Comparison of ENCODE assay signal across 19 mouse cellular contexts in the genomic region with DNA sequence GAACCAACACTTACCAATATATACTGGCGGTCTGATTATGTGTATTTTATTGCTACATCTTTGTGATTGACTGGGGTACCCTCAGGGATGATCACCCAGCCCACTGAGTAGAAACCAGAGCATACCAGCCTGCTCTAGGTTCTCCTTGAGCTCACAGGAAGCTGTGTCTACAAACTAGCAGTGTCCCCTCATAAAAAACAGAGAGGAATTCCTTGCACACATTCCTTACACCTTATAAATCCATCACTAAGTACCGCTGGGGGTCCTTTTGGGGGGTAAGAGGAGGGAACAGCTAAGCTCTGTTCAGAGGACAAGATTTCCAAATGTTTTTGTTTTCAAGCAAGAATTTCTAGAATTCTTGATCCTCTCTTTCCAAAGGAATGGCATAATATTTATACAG. TPM values are rescaled to one million over a fixed set of nuclear protein-coding genes. Genes with fewer than 3 reads are reported as not detected.
DNase-seq lines count a peak whose midpoint lies in the region; ATAC-seq and TF ChIP-seq lines count a peak whose summit lies in the region.
"Had no signal": no experiment of that assay in that cellular context is flagged by ENCODE, and none has a peak within 500 bp of the region (broad histone marks: within the 10 kb centered on the region; RNA-seq: fewer than 3 reads in every experiment).

No protein-coding gene starts in this region.

- H3K27ac ChIP-seq in intestine, embryonic 14.5 days (ENCODE audit: low read depth): peak overlapping the region; percentile 62
- no peak overlapping the region for H3K27ac ChIP-seq in intestine, postnatal 0 days (ENCODE audit: low read depth, low read length)
- H3K27ac ChIP-seq in lung, embryonic 16.5 days (ENCODE audit: low read length): no peak overlapping the region
- H3K27ac ChIP-seq in limb, embryonic 10.5 days: peak overlapping the region; percentile 39; the same call in 1 of the 2 replicates
- H3K27ac ChIP-seq in stomach, embryonic 15.5 days: peak overlapping the region; percentile 41; the same call in 1 of the 2 replicates
- H3K27ac ChIP-seq: forebrain, embryonic 12.5 days; hindbrain, embryonic 10.5 days; layer of hippocampus, adult 2 months; neural tube, embryonic 12.5 days had no signal

- no peak for ATAC-seq in intestine, embryonic 14.5 days (replicated peaks; ENCODE audit: low FRiP score, low TSS enrichment, low read depth)
- no peak for ATAC-seq in intestine, postnatal 0 days
- ATAC-seq in lung, embryonic 16.5 days (ENCODE audit: low read depth): peak; percentile 87
- no peak for ATAC-seq in stomach, embryonic 15.5 days (ENCODE audit: insufficient read depth, low FRiP score, low read depth)
- ATAC-seq in granulocyte monocyte progenitor cell, adult 5-6 weeks (replicated peaks; ENCODE audit: poor library complexity, severe bottlenecking): no peak
- ATAC-seq: inflammation-experienced regulatory T-cells, adult 6 months had no signal

- TF ChIP-seq CTCF in intestine, postnatal 0 days (IDR thresholded peaks at IDR 0.05; ENCODE audit: low read depth): no peak

- H3K36me3 ChIP-seq in intestine, embryonic 14.5 days (ENCODE audit: control insufficient read depth, insufficient read depth, low read length): no peaks in the 10 kb centered on the region
- H3K36me3 ChIP-seq in intestine, postnatal 0 days (ENCODE audit: control insufficient read depth, insufficient read depth): no peaks in the 10 kb centered on the region
- H3K36me3 ChIP-seq in lung, embryonic 16.5 days (ENCODE audit: control insufficient read depth, insufficient read depth, low read length): no peaks in the 10 kb centered on the region
- no peaks in the 10 kb centered on the region for H3K36me3 ChIP-seq in limb, embryonic 10.5 days
- no peaks in the 10 kb centered on the region for H3K36me3 ChIP-seq in stomach, embryonic 15.5 days
- H3K36me3 ChIP-seq: forebrain, embryonic 12.5 days; hindbrain, embryonic 10.5 days; neural tube, embryonic 12.5 days had no signal

- no peak overlapping the region for H3K4me2 ChIP-seq in intestine, embryonic 14.5 days (ENCODE audit: low read length)
- no peak overlapping the region for H3K4me2 ChIP-seq in intestine, postnatal 0 days (replicated peaks; ENCODE audit: low read depth)
- H3K4me2 ChIP-seq in lung, embryonic 16.5 days (ENCODE audit: low read depth, low read length): no peak overlapping the region
- H3K4me2 ChIP-seq in stomach, embryonic 15.5 days: no peak overlapping the region
- H3K4me2 ChIP-seq: forebrain, embryonic 12.5 days; neural tube, embryonic 12.5 days had no signal

- no peaks in the 10 kb centered on the region for H3K27me3 ChIP-seq in intestine, embryonic 14.5 days (replicated peaks; ENCODE audit: control insufficient read depth, insufficient read depth, low read length)
- H3K27me3 ChIP-seq in intestine, postnatal 0 days (replicated peaks; ENCODE audit: control insufficient read depth, insufficient read depth, low read length): no peaks in the 10 kb centered on the region
- H3K27me3 ChIP-seq in lung, embryonic 16.5 days (ENCODE audit: control insufficient read depth, insufficient read depth, low read depth, low read length): no peaks in the 10 kb centered on the region
- H3K27me3 ChIP-seq in limb, embryonic 10.5 days (ENCODE audit: low read depth, poor library complexity, severe bottlenecking): no peaks in the 10 kb centered on the region
- no peaks in the 10 kb centered on the region for H3K27me3 ChIP-seq in stomach, embryonic 15.5 days (replicated peaks)
- H3K27me3 ChIP-seq: forebrain, embryonic 12.5 days; neural tube, embryonic 12.5 days had no signal

- no peak overlapping the region for H3K9ac ChIP-seq in intestine, embryonic 14.5 days (ENCODE audit: low read length)
- no peak overlapping the region for H3K9ac ChIP-seq in intestine, postnatal 0 days (ENCODE audit: low read depth, low read length)
- H3K9ac ChIP-seq in lung, embryonic 16.5 days (ENCODE audit: low read length): no peak overlapping the region
- H3K9ac ChIP-seq in stomach, embryonic 15.5 days: no peak overlapping the region
- H3K9ac ChIP-seq: forebrain, embryonic 12.5 days; neural tube, embryonic 12.5 days had no signal

- H3K4me1 ChIP-seq in intestine, embryonic 14.5 days (replicated peaks; ENCODE audit: control insufficient read depth, insufficient read depth, low read length): peaks cover 10% of the 10 kb centered on the region; the same call in 1 of the 2 replicates
- H3K4me1 ChIP-seq in intestine, postnatal 0 days (replicated peaks; ENCODE audit: control insufficient read depth, insufficient read depth, low read length): no peaks in the 10 kb centered on the region
- peaks cover 2% of the 10 kb centered on the region for H3K4me1 ChIP-seq in lung, embryonic 16.5 days (replicated peaks; ENCODE audit: control insufficient read depth, insufficient read depth, low read length)
- peaks cover 26% of the 10 kb centered on the region for H3K4me1 ChIP-seq in limb, embryonic 10.5 days
- H3K4me1 ChIP-seq in stomach, embryonic 15.5 days: no peaks in the 10 kb centered on the region
- H3K4me1 ChIP-seq: forebrain, embryonic 12.5 days; neural tube, embryonic 12.5 days had no signal

- H3K9me3 ChIP-seq in intestine, embryonic 14.5 days (ENCODE audit: control insufficient read depth, low read length): no peaks in the 10 kb centered on the region
- no peaks in the 10 kb centered on the region for H3K9me3 ChIP-seq in intestine, postnatal 0 days (ENCODE audit: control insufficient read depth)
- no peaks in the 10 kb centered on the region for H3K9me3 ChIP-seq in lung, embryonic 16.5 days (ENCODE audit: control insufficient read depth, low read length)
- no peaks in the 10 kb centered on the region for H3K9me3 ChIP-seq in limb, embryonic 10.5 days (replicated peaks)
- H3K9me3 ChIP-seq in stomach, embryonic 15.5 days: no peaks in the 10 kb centered on the region
- H3K9me3 ChIP-seq: forebrain, embryonic 12.5 days; hindbrain, embryonic 10.5 days; neural tube, embryonic 12.5 days had no signal

- H3K4me3 ChIP-seq in intestine, embryonic 14.5 days (ENCODE audit: low read depth, low read length): no peak overlapping the region
- no peak overlapping the region for H3K4me3 ChIP-seq in intestine, postnatal 0 days (ENCODE audit: low read depth, low read length)
- H3K4me3 ChIP-seq in lung, embryonic 16.5 days (ENCODE audit: low read length): no peak overlapping the region
- no peak overlapping the region for H3K4me3 ChIP-seq in limb, embryonic 10.5 days
- no peak overlapping the region for H3K4me3 ChIP-seq in stomach, embryonic 15.5 days (replicated peaks)
- H3K4me3 ChIP-seq: forebrain, embryonic 12.5 days; hindbrain, embryonic 10.5 days; layer of hippocampus, adult 2 months; neural tube, embryonic 12.5 days had no signal

- DNase-seq in intestine, embryonic 14.5 days (ENCODE audit: low spot score): no peak
- DNase-seq in lung, postnatal 14 days: no peak
- DNase-seq in limb, embryonic 10.5 days (ENCODE audit: low spot score): no peak
- no peak for DNase-seq in frontal cortex, postnatal 10 days (ENCODE audit: low spot score in 2 of 2)
- DNase-seq: adrenal gland, postnatal 36 days; cerebellum, adult 9-11 months; left cerebral cortex, postnatal 4 days; right cerebral cortex, postnatal 25 days; thymus, postnatal 36 days had no signal

- 38% methylated on average over 2 of the region's 2 CpGs for WGBS in intestine, embryonic 14.5 days
- WGBS in intestine, postnatal 0 days: 52% methylated on average over 2 of the region's 2 CpGs
- WGBS in lung, embryonic 16.5 days: 60% methylated on average over 2 of the region's 2 CpGs
- WGBS in limb, embryonic 10.5 days: 29% methylated on average over 2 of the region's 2 CpGs
- WGBS in stomach, embryonic 15.5 days: 73% methylated on average over 2 of the region's 2 CpGs

RNA-seq across cellular contexts. Expression of a gene that starts 36.7 kb away (rescaled TPM):
- 9.5 and 10.4 TPM in 2 replicates for polyA plus RNA-seq in intestine, embryonic 14.5 days (2014; fragmentation: Nextera tagmentation; extraction: Ambion mirVana)
- polyA plus RNA-seq in intestine, postnatal 0 days (2015; fragmentation: Nextera tagmentation; extraction: Ambion mirVana): 2.0 and 2.5 TPM in 2 replicates
- 13.4 and 13.8 TPM in 2 replicates for polyA plus RNA-seq in lung, embryonic 16.5 days (2015; fragmentation: Nextera tagmentation; extraction: Ambion mirVana)
- polyA plus RNA-seq in limb, embryonic 10.5 days (2016; fragmentation: Nextera tagmentation; extraction: Ambion mirVana): 2.0 and 2.3 TPM in 2 replicates
- 5.9 and 6.3 TPM in 2 replicates for polyA plus RNA-seq in stomach, embryonic 15.5 days (2015; fragmentation: Nextera tagmentation; extraction: Ambion mirVana)
- total RNA-seq in granulocyte monocyte progenitor cell, adult 5-6 weeks (2014; fragmentation: Nextera tagmentation): not detected in 2 replicates
- total RNA-seq in granulocyte monocyte progenitor cell, adult 5-6 weeks (2017): not detected in 2 replicates
- total RNA-seq: megakaryocyte-erythroid progenitor cell, adult 5-6 weeks had no signal

Comparison
In these comparisons a context has a peak if more than half of its experiments do, and no peak if none do; other contexts are left out.
1. H3K27ac ChIP-seq: peak in intestine, embryonic 14.5 days (single experiment), limb, embryonic 10.5 days (single experiment) and stomach, embryonic 15.5 days (single experiment); none in intestine, postnatal 0 days (single experiment) and lung, embryonic 16.5 days (single experiment).